Mouse (Mus musculus) cerebellum, postnatal 25 days (tissue): Measurements from ENCODE around the gene Hivep1.

Experiments
- DNase-seq, 2 experiments: peaks; one replicate each; pipeline ENCODE4 v3.0.0; 2021; ENCODE audit warnings: mixed read lengths in 2 of 2

Hivep1 gene

GRCm38 (mm10) chr13:42076751-42077302, 25.0 kb downstream of the Hivep1 start:
- DNase-seq, result peak; percentile 40 to 60

DNA sequence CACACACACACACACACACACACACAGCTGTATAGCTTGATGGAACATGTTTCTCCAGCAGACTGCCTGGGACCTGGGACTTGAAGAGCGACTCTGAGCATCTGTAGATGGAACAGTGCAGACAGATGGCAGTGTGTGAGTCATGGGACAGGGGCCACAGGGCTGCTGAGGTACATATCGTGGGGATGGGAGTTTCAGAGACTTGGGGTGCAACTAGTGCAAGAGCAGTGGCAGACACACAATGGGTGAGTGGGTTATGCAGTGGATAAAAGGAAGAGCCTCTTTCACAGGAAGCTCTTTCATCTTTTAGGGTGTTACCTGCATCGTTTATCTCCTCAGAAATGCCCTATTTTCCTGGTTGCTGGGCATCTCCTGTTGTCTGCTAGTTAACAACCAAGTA, 25.8 kb downstream of the Hivep1 start:
- no peak for DNase-seq

DNA sequence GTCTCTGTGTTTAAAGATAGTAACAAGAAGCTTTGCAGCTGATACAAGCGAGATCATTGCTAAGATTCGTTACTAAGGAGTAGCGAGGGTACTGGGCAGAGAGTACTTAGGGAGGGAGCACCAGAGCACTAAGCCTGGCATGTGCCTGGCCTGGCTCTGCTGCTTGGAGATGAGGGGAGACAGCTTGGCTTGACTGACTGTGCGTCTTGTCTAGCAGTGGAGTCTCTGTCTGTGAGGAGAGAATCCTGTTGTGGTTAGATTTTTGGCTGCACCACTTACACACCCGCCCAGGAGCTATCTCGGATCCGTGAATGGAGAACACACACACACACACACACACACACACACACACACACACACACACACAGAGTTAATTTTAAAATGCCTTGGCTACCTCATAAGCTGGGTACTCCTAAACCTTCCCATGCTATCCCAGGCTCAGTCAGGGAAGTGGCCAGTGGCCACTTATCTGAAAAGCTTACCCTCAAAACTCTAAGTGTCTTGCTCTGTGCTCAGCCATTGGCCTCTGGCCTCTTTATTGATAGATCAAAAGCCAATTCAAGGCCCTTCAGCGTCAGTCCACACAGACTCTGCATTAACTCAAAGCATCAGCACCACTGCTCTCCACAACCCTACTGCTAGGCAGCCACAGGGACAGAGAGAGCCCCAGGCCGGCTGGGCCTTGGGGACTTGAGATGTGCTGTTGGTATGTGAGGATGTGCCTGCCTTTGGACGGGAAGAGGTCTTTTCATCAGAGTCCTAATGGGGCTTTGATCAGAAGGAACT, 28.5 kb downstream of the Hivep1 start:
- no peak for DNase-seq

GRCm38 (mm10) chr13:42088339-42088738, 36.5 kb downstream of the Hivep1 start:
- no peak for DNase-seq

DNA sequence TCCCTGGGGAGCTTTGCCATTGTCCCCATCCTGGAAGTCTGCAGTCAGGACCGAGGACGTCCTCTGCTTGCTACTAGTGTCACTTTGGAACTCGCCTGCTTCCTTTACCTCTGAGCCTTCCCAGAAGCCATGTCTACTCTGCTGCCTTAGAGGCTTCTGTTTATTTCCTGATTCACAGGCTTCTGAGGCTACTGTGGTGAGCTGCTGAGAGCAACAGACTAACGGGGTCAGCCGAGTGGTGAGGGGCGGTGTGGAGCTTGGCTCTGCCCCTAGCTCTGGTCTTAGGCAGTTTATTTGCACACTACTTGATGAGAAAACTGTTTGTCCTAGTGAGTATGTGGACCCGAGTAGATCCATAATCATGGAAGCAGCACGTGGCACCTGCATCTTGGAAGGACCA, 37.2 kb downstream of the Hivep1 start:
- DNase-seq, result no peak

GRCm38 (mm10) chr13:42090751-42091150, 38.9 kb downstream of the Hivep1 start:
- DNase-seq, result no peak

DNA sequence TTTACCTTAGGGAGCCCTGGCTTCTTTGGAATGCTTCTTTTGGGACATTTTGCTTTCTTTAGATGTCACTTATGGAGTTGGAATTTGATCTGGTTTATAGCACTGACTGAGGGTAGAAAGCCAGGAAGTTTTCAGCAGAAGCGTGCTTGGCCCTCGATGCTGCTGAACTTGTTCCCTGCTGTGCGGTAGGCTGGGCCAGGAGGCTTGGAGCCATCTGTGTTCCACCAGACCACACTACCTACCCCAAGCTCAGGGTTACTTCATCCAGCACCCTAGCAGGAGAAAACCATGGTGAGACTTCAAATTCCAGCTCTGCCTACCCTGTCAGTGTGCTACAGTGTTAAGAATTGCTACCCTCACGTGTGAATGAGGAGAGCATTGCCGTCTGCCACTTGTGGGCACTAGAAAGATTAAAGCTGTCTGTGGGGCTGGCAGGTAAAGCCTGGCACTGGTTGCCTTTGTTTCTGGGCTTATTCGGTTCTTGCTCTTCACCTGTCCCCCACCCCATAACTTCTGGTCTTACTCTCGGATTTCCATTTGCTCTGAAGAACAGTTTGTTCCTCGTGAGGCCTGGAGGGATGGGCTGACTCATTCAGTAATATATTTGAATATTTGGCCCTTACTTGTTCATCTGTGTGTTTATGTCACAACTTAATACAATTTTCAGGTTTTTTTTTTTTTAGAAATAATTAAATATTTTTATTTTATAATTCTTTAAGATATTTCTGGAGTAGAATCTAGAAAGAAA, 40.7 kb downstream of the Hivep1 start:
- peak; percentile 82 to 86 for DNase-seq

GRCm38 (mm10) chr13:42093268-42094042, 41.6 kb downstream of the Hivep1 start:
- no peak for DNase-seq

GRCm38 (mm10) chr13:42095826-42096515, 44.1 kb downstream of the Hivep1 start:
- no peak for DNase-seq

DNA sequence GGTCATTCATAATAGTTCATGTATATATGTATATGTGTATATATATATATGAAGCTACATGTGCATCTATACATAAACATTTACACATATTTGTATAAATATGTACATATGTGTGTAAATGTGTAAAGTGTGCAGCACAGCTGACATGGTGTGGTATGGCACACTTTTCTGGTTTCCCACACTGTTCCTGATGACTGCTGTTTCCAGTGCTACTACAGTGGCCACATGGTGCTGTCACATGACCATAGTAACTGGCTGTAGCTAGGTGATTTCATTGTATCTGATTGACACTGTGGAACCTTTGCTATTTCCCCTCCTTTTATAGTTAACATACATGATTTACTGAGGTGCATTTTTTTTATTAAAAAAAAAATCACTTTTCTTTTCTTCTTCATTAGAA, 45.3 kb downstream of the Hivep1 start:
- DNase-seq, result no peak

- DNase-seq, result no peak
These were observed 46.7 kb downstream of the Hivep1 start for GRCm38 (mm10) chr13:42098522-42098921.

- DNase-seq, result no peak
These were observed 47.7 kb downstream of the Hivep1 start for GRCm38 (mm10) chr13:42099523-42099922.

DNA sequence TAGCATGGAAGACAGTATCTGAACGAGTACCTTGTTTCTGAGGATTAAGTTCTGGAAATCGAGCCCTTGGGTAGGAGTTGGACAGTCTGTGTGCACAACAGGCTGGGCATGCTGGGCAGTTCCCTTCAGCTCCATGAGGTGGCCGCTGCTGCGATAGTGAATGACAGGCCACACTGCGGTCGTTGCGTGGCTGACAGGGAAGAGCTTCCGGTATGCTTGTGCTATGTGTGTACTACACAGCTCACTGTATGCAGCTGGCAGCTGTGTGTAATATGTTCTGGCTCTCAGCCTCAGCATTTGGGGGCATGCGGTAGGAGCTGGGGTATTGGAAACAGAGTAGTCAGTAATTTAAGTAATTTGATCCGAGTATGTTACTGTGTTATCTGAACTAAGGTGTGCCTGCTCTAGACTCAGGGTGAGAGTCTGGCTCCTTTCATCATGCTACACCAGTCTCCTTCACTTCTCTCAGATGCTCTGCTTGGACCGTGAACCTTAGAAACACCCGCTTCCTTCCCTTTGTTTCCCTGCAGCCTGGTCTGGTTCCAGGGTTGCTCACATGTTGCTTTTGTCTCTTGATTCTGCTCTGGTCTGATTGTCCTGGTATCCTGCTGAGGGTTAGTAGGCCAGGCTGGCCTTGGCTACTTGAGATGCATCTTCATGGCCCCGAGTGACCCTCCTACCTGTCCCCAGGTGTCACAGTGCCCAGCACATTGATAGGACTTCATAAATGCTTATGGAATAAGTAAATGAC, 49.8 kb downstream of the Hivep1 start:
- peak; percentile 58 to 70 for DNase-seq

GRCm38 (mm10) chr13:42102980-42103379, 51.2 kb downstream of the Hivep1 start:
- peak; percentile 78 to 82 for DNase-seq

- peak in 1 of 2 experiments; percentile 41 for DNase-seq
These were observed 51.8 kb downstream of the Hivep1 start for GRCm38 (mm10) chr13:42103486-42104166.

DNA sequence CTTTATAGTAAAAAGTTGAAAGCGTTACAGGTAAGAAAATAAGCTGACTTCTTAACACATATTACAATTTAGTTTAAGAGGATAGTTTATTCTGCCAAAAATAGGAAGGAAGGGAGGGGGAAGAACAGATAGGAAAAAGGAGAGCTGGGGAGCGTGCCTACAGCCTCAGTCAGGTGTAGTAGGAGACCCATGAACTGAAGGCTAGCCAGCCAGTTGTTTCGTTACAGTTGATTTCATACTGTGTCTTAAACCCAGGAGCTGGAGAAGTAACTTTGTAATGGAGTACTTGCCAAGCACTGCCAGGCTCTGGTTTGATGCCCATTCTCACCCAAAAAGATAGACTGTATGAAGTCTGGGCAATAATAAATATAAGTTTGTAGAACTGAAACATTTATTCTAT, 52.5 kb downstream of the Hivep1 start:
- no peak for DNase-seq

DNA sequence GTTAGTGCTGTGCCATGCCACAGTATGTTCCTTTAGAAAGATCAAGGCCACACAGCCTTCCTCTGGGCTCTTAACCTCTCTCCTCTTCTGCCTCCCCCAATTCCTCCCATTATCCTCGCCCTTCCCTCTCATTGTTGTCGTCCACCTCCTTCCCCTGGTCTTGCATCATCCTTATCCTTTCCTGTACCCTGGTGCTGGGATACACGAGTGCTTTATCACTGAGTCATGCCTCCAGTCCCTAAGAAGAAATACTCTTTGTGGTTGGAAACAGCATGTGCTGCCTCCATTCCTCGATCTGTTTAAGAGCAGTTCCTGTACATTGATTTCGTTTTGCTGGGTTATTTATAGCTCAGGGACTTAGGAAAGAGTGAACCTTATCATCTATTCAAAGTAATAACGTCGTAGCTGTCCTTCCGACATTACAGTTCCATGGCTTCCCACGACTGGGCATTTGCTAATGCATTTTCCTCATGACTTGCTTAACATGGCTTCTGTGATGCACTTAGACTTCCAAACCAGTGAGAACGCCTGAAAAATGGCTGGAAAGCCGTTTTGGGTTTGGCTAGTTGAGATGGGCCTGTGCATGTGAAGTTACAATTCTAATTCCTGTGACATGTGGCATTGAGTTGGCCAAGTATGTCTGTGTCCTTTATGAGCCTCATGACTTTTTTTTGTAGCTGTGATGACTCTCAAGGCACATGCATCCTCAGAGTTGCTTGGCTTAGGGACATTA, 56.8 kb downstream of the Hivep1 start:
- DNase-seq, result no peak

- DNase-seq, result no peak
These were observed 58.6 kb downstream of the Hivep1 start for GRCm38 (mm10) chr13:42110416-42110815.

DNA sequence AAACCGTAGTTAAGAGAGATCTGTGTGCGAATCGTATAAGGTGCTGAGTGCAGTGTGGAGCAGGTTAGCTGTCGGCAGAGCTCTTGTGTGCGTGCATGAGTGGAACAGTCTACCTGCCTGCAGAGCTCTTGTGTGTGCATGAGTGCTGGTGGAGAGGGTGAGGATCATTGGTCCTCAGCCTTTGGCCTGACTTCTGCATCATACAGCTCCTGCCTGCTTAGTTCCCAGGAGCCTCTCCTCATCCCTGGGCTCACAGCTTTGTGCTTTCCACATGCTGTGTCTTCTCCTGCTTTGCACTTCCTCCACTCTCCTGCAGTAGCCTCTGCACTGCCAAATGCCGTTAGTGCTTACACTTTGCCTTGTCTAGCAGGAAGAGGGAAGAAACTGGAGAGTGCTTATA, 60.2 kb downstream of the Hivep1 start:
- DNase-seq, result no peak

- no peak for DNase-seq
These were observed 60.9 kb downstream of the Hivep1 start for GRCm38 (mm10) chr13:42112748-42113147.
